30 mouse cellular contexts compared by ENCODE assay signal in genomic region chr11:109717966-109718895, GRCm38 (mm10). TPM values are rescaled to one million over a fixed set of nuclear protein-coding genes. Genes with fewer than 3 reads are reported as not detected.
A peak's percentile ranks its signal among the peaks of the same experiment; 100 is the strongest.
DNase-seq lines count a peak whose midpoint lies in the region; ATAC-seq and TF ChIP-seq lines count a peak whose summit lies in the region.
"Had no signal": no experiment of that assay in that cellular context is flagged by ENCODE, and none has a peak within 500 bp of the region (broad histone marks: within the 10 kb centered on the region; RNA-seq: fewer than 3 reads in every experiment).

No protein-coding gene starts in this region.

- peak; percentile 22 to 33 for DNase-seq in heart, adult 18-20 months
- DNase-seq in heart, adult 8-10 months (ENCODE audit: low spot score): no peak
- DNase-seq in lung, postnatal 0 days (ENCODE audit: low spot score): peak; percentile 30
- DNase-seq in lung, postnatal 14 days: no peak
- no peak for DNase-seq in embryo, embryonic 10.5 days (ENCODE audit: low spot score)
- DNase-seq: adrenal gland, postnatal 36 days; B cell, adult 2 months; cerebellum, adult 11 months; cerebellum, postnatal 25 days; gastrocnemius, postnatal 36 days; heart, postnatal 14 days; kidney, postnatal 25 days; left cerebral cortex, postnatal 4 days; lung, adult 18-20 months; lung, postnatal 4 days; midbrain, embryonic 14.5 days; thymus, postnatal 36 days had no signal

- H3K9me3 ChIP-seq in forebrain, embryonic 15.5 days: no peaks in the 10 kb centered on the region
- no peaks in the 10 kb centered on the region for H3K9me3 ChIP-seq in forebrain, embryonic 12.5 days
- no peaks in the 10 kb centered on the region for H3K9me3 ChIP-seq in lung, postnatal 0 days (ENCODE audit: low read length)
- H3K9me3 ChIP-seq: embryonic facial prominence, embryonic 15.5 days; heart, embryonic 13.5 days; hindbrain, embryonic 12.5 days; limb, embryonic 15.5 days; neural tube, embryonic 13.5 days; stomach, embryonic 15.5 days had no signal

- H3K27me3 ChIP-seq in forebrain, embryonic 15.5 days: peaks cover 8% of the 10 kb centered on the region; the same call in 1 of the 2 replicates
- H3K27me3 ChIP-seq in forebrain, embryonic 12.5 days: peaks cover 33% of the 10 kb centered on the region
- no peaks in the 10 kb centered on the region for H3K27me3 ChIP-seq in lung, postnatal 0 days (replicated peaks; ENCODE audit: insufficient read depth, low read length)
- no peaks in the 10 kb centered on the region for H3K27me3 ChIP-seq in myocyte (ENCODE audit: control insufficient read depth, insufficient read depth, insufficient read length)
- H3K27me3 ChIP-seq: CH12.LX had no signal

- H3K4me1 ChIP-seq in forebrain, embryonic 15.5 days: peaks cover 38% of the 10 kb centered on the region
- H3K4me1 ChIP-seq in forebrain, embryonic 12.5 days: peaks cover 13% of the 10 kb centered on the region
- peaks cover 7% of the 10 kb centered on the region; the same call in 1 of the 2 replicates for H3K4me1 ChIP-seq in lung, postnatal 0 days (ENCODE audit: insufficient read depth, low read depth, low read length)

- no peak overlapping the region for H3K9ac ChIP-seq in forebrain, embryonic 15.5 days (replicated peaks)
- H3K9ac ChIP-seq in forebrain, embryonic 12.5 days: no peak overlapping the region
- no peak overlapping the region for H3K9ac ChIP-seq in lung, postnatal 0 days (replicated peaks; ENCODE audit: low read depth)
- H3K9ac ChIP-seq: embryonic facial prominence, embryonic 15.5 days; heart, embryonic 13.5 days; hindbrain, embryonic 12.5 days; limb, embryonic 15.5 days; neural tube, embryonic 13.5 days; stomach, embryonic 15.5 days had no signal

- H3K36me3 ChIP-seq in forebrain, embryonic 15.5 days: no peaks in the 10 kb centered on the region
- H3K36me3 ChIP-seq in forebrain, embryonic 12.5 days (replicated peaks): no peaks in the 10 kb centered on the region
- H3K36me3 ChIP-seq in lung, postnatal 0 days (ENCODE audit: insufficient read depth, low read length): no peaks in the 10 kb centered on the region
- H3K36me3 ChIP-seq in myocyte (ENCODE audit: control insufficient read depth, insufficient read depth): no peaks in the 10 kb centered on the region
- H3K36me3 ChIP-seq: embryonic facial prominence, embryonic 15.5 days; G1E; heart, embryonic 13.5 days; hindbrain, embryonic 12.5 days; limb, embryonic 15.5 days; neural tube, embryonic 13.5 days; stomach, embryonic 15.5 days had no signal

- H3K4me2 ChIP-seq in forebrain, embryonic 15.5 days (replicated peaks): no peak overlapping the region
- H3K4me2 ChIP-seq in forebrain, embryonic 12.5 days: no peak overlapping the region
- H3K4me2 ChIP-seq in lung, postnatal 0 days (replicated peaks; ENCODE audit: low read depth, low read length): no peak overlapping the region
- H3K4me2 ChIP-seq in myocyte (ENCODE audit: low read depth): peak overlapping the region; percentile 87
- H3K4me2 ChIP-seq: embryonic facial prominence, embryonic 15.5 days; heart, embryonic 13.5 days; hindbrain, embryonic 12.5 days; neural tube, embryonic 13.5 days; stomach, embryonic 15.5 days had no signal

- WGBS in forebrain, embryonic 15.5 days: 65% methylated on average over 15 of the region's 15 CpGs
- 85% methylated on average over 15 of the region's 15 CpGs for WGBS in forebrain, embryonic 12.5 days
- 76% methylated on average over 15 of the region's 15 CpGs for WGBS in lung, postnatal 0 days

- H3K79me2 ChIP-seq in myocyte (ENCODE audit: control insufficient read depth, insufficient read depth): peaks cover 51% of the 10 kb centered on the region

- no peak for TF ChIP-seq CTCF in lung, postnatal 0 days (IDR thresholded peaks at IDR 0.05)

- ATAC-seq in forebrain, embryonic 15.5 days (replicated peaks): peak; percentile 54
- no peak for ATAC-seq in forebrain, embryonic 12.5 days (ENCODE audit: low FRiP score)
- no peak for ATAC-seq in lung, postnatal 0 days
- ATAC-seq: intestine, postnatal 0 days; Patski had no signal

- TF ChIP-seq POLR2A in myocyte (IDR thresholded peaks at IDR 0.05; ENCODE audit: insufficient read length, low read depth): no peak

- H3ac ChIP-seq in myocyte (ENCODE audit: control insufficient read depth, insufficient read length): no peak overlapping the region

- 0 out of 2 replicates have a peak overlapping the region, but pooled peaks have one; percentile 14 for H3K27ac ChIP-seq in forebrain, embryonic 15.5 days (replicated peaks)
- H3K27ac ChIP-seq in forebrain, embryonic 12.5 days: no peak overlapping the region
- H3K27ac ChIP-seq in lung, postnatal 0 days (ENCODE audit: low read length): no peak overlapping the region
- H3K27ac ChIP-seq: embryonic facial prominence, embryonic 15.5 days; heart, embryonic 13.5 days; hindbrain, embryonic 12.5 days; neural tube, embryonic 13.5 days; stomach, embryonic 15.5 days had no signal

- H3K4me3 ChIP-seq in forebrain, embryonic 15.5 days: no peak overlapping the region
- no peak overlapping the region for H3K4me3 ChIP-seq in forebrain, embryonic 12.5 days (replicated peaks)
- H3K4me3 ChIP-seq in lung, postnatal 0 days (ENCODE audit: low read depth, low read length): no peak overlapping the region
- H3K4me3 ChIP-seq in myocyte: peak overlapping the region; percentile 59
- H3K4me3 ChIP-seq: embryonic facial prominence, embryonic 15.5 days; heart, embryonic 13.5 days; hindbrain, embryonic 12.5 days; limb, embryonic 15.5 days; neural tube, embryonic 13.5 days; stomach, embryonic 15.5 days had no signal

- no peak for TF ChIP-seq EP300 in lung, postnatal 0 days (IDR thresholded peaks at IDR 0.05)

TF ChIP-seq in myocyte, 11 proteins besides CTCF, POLR2A, EP300 and RAD21:
- TF ChIP-seq MYOG (IDR thresholded peaks at IDR 0.05; ENCODE audit: control insufficient read depth in 1 of 3, insufficient read depth in 1 of 3, insufficient read length in 2 of 3, low read depth in 2 of 3): peak in 2 of 3 experiments; percentile 61 to 65
- TF ChIP-seq REST (IDR thresholded peaks at IDR 0.05; ENCODE audit: insufficient read depth, insufficient read length): no peak
- TF ChIP-seq TCF12 (IDR thresholded peaks at IDR 0.05; ENCODE audit: insufficient read depth, poor library complexity, severe bottlenecking): peak; percentile 62
- peak in 2 of 3 experiments; percentile 51 to 63 for TF ChIP-seq MYOD1 (IDR thresholded peaks at IDR 0.05; ENCODE audit: control insufficient read depth in 1 of 3, insufficient read length in 2 of 3, low read depth in 2 of 3)

RNA-seq across cellular contexts. Expression of gene Fam20a, which starts 3.8 kb away (rescaled TPM):
- polyA plus RNA-seq in forebrain, embryonic 15.5 days (2015; fragmentation: Nextera tagmentation; extraction: Ambion mirVana): 1.7 and 1.8 TPM in 2 replicates
- polyA plus RNA-seq in forebrain, embryonic 12.5 days (2016; fragmentation: Nextera tagmentation; extraction: Ambion mirVana): 1.4 and 1.7 TPM in 2 replicates
- total RNA-seq in heart, adult 18-20 months (2021): 1 to 10 TPM; 5.8 to 7.4 TPM
- total RNA-seq in heart, adult 8-10 months (2022): 1 to 10 TPM; 5.4 to 7.7 (median 5.9) TPM
- polyA plus RNA-seq in lung, postnatal 0 days (2015; fragmentation: Nextera tagmentation; extraction: Ambion mirVana): 8.4 and 12.5 TPM in 2 replicates
- polyA plus RNA-seq in myocyte (2012; fragmentation: generic; extraction: Trizol): 72.4 TPM
- polyA plus RNA-seq: G1E had no signal

Comparison
In these comparisons a context has a peak if more than half of its experiments do, and no peak if none do; other contexts are left out.
1. DNase-seq: peak in heart, adult 18-20 months (2 of 2) and lung, postnatal 0 days (single experiment); none in heart, adult 8-10 months (single experiment), lung, postnatal 14 days (single experiment) and embryo, embryonic 10.5 days (single experiment).